Mouse (Mus musculus) heart, adult 2 months (tissue): Measurements from ENCODE around the gene A030005L19Rik.
"Not testable (repeated sequence)": the region's sequence is repeated elsewhere in the genome, so short reads cannot be mapped to it uniquely, and the experiment has no call there.

Experiments
- CTCF ChIP-seq: fragments of 200-600 bp; IDR thresholded peaks from 2 replicates; pipeline ENCODE4 v1.8.1; 2022; ENCODE audit warnings: antibody characterized with exemption, mild to moderate bottlenecking, moderate library complexity
- EP300 ChIP-seq: fragments of 200-500 bp; IDR thresholded peaks from 2 replicates; pipeline ENCODE4 v1.6.1; 2011; ENCODE audit warnings: low read depth, low read length, control low read depth; ENCODE audit not compliant: insufficient read depth

DNA sequence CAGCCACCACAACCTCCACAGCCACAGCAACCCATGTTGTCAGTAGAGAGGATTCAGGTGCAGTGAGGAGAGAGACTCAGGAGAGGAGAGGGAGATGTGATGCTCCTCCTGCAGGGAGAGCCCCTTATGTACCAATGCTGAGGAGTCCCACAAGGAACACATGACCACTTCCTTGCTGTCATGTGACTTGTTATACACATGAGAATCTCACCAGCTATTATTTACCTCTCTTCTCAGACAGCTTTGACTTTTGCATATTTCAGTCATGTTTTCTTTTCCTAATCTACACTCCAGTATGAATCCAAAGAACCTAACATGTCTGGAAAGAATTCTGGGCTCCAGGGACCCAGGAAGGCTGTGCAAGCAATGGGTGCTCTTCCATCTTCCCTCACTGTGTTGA, 42.8 kb downstream of the A030005L19Rik start, which contains the start of gene Gm7544:
- TF ChIP-seq CTCF, EP300: not testable (repeated sequence)
